Mouse (Mus musculus) midbrain, embryonic 14.5 days (tissue): ENCODE results near the gene Muc4. TPM values are rescaled to one million over a fixed set of nuclear protein-coding genes. Genes with fewer than 3 reads are reported as not detected.
A peak's percentile ranks its signal among the peaks of the same experiment; 100 is the strongest.

Experiments used
- ATAC-seq: fragments of 200-750 bp; cut with Nextera tagmentation; 2 replicates; pipeline ENCODE4 v1.8.0; 2017; ENCODE audit warnings: moderate number of reproducible peaks, moderate library complexity; ENCODE audit not compliant: low FRiP score, low TSS enrichment
- DNase-seq: peaks from one replicate; pipeline ENCODE4 v3.0.0-alpha.2; 2015
- H3K27ac ChIP-seq: fragments of 300-500 bp; sonication (generic); replicated peaks from 2 replicates; pipeline ENCODE4 v1.5.1; 2014; ENCODE audit warnings: mild to moderate bottlenecking, low read depth, low read length, moderate library complexity
- H3K27me3 ChIP-seq: fragments of 300-500 bp; sonication (generic); 2 replicates; pipeline ENCODE4 v1.6.1; 2014; ENCODE audit warnings: low read length, control low read depth, mixed read lengths; ENCODE audit not compliant: control insufficient read depth, insufficient read depth
- H3K36me3 ChIP-seq: fragments of 300-500 bp; sonication (generic); 2 replicates; pipeline ENCODE4 v1.6.1; 2014; ENCODE audit warnings: low read length, control low read depth; ENCODE audit not compliant: control insufficient read depth, insufficient read depth
- H3K4me1 ChIP-seq: fragments of 300-500 bp; sonication (generic); 2 replicates; pipeline ENCODE4 v1.6.1; 2014; ENCODE audit warnings: mild to moderate bottlenecking, antibody characterized with exemption, low read length, control low read depth; ENCODE audit not compliant: control insufficient read depth, insufficient read depth
- H3K4me2 ChIP-seq: fragments of 300-500 bp; sonication (generic); 2 replicates; pipeline ENCODE4 v1.6.1; 2014; ENCODE audit warnings: mild to moderate bottlenecking, low read length, moderate library complexity
- H3K4me3 ChIP-seq: fragments of 300-500 bp; sonication (generic); replicated peaks from 2 replicates; pipeline ENCODE4 v1.5.1; 2014; ENCODE audit warnings: low read depth, low read length
- H3K9ac ChIP-seq: fragments of 300-500 bp; sonication (generic); replicated peaks from 2 replicates; pipeline ENCODE4 v1.6.1; 2014; ENCODE audit warnings: mild to moderate bottlenecking, low read length, moderate library complexity
- H3K9me3 ChIP-seq: fragments of 300-500 bp; sonication (generic); 2 replicates; pipeline ENCODE4 v1.6.1; 2016; ENCODE audit warnings: low read length, control low read depth, mixed read lengths; ENCODE audit not compliant: control insufficient read depth
- WGBS: fragments of 180-500 bp; shearing (Covaris S2); extraction: QIAGEN DNeasy Blood & Tissue Kit; methylation state at CpG from one replicate; pipeline ENCODE4 v1.1.7; 2014; 5-methylcytosine and 5-hydroxymethylcytosine counted together
- polyA plus RNA-seq: library from polyadenylated mRNA; unstranded; fragments of >200 nt; fragmentation: Nextera tagmentation; extraction: Ambion mirVana; gene quantifications from 2 replicates; pipeline ENCODE4 v1.2.1, GENCODE M21; 2014

Gene Muc4
- polyA plus RNA-seq, 1 experiment from 2014 or later: 0.16 TPM

GRCm38 (mm10) chr16:32715364-32715763 lies 20.3 kb upstream of the Muc4 start:
- ATAC-seq (no peak), DNase-seq (peak; percentile 55)
- Histone ChIP-seq H3K4me3 (no peak overlapping the region), H3K9me3 (no peaks in the 10 kb centered on the region), H3K27ac (no peak overlapping the region), H3K27me3 (no peaks in the 10 kb centered on the region), H3K4me1 (no peaks in the 10 kb centered on the region), H3K9ac (no peak overlapping the region), H3K4me2 (no peak overlapping the region), H3K36me3 (no peaks in the 10 kb centered on the region)
- 27% methylated on average over 13 of the region's 13 CpGs for WGBS

GRCm38 (mm10) chr16:32723163-32723562 lies 12.5 kb upstream of the Muc4 start:
- Histone ChIP-seq H3K27ac (no peak overlapping the region), H3K4me1 (no peaks in the 10 kb centered on the region), H3K36me3 (no peaks in the 10 kb centered on the region), H3K4me2 (no peak overlapping the region), H3K9ac (no peak overlapping the region), H3K9me3 (no peaks in the 10 kb centered on the region), H3K4me3 (no peak overlapping the region), H3K27me3 (no peaks in the 10 kb centered on the region)
- DNase-seq (no peak), ATAC-seq (no peak)
- WGBS: 92% methylated on average over 7 of the region's 7 CpGs

GRCm38 (mm10) chr16:32723767-32724166 lies 11.9 kb upstream of the Muc4 start:
- H3K4me3 ChIP-seq: no peak overlapping the region
- no peak overlapping the region for H3K9ac ChIP-seq
- H3K4me2 ChIP-seq: no peak overlapping the region
- DNase-seq (no peak), ATAC-seq (no peak)
- H3K36me3 ChIP-seq: no peaks in the 10 kb centered on the region
- WGBS: 80% methylated on average over 4 of the region's 4 CpGs
- H3K4me1 ChIP-seq: no peaks in the 10 kb centered on the region
- H3K27me3 ChIP-seq: no peaks in the 10 kb centered on the region
- H3K9me3 ChIP-seq: no peaks in the 10 kb centered on the region
- H3K27ac ChIP-seq: no peak overlapping the region

GRCm38 (mm10) chr16:32724259-32724658 lies 11.4 kb upstream of the Muc4 start:
- WGBS: 81% methylated on average over 2 of the region's 2 CpGs
- Histone ChIP-seq H3K4me2 (no peak overlapping the region), H3K27me3 (no peaks in the 10 kb centered on the region), H3K36me3 (no peaks in the 10 kb centered on the region), H3K9me3 (no peaks in the 10 kb centered on the region), H3K4me1 (no peaks in the 10 kb centered on the region), H3K27ac (no peak overlapping the region), H3K4me3 (no peak overlapping the region), H3K9ac (no peak overlapping the region)
- DNase-seq (no peak), ATAC-seq (no peak)

- DNase-seq: no peak
Measured at GRCm38 (mm10) chr16:32726501-32726900, 9.2 kb upstream of the Muc4 start.

GRCm38 (mm10) chr16:32728240-32728639 lies 7.4 kb upstream of the Muc4 start:
- H3K36me3 ChIP-seq: no peaks in the 10 kb centered on the region
- no peak overlapping the region for H3K9ac ChIP-seq
- no peak overlapping the region for H3K4me3 ChIP-seq
- DNase-seq (no peak), ATAC-seq (no peak)
- H3K27ac ChIP-seq: no peak overlapping the region
- H3K4me1 ChIP-seq: no peaks in the 10 kb centered on the region
- no peaks in the 10 kb centered on the region for H3K9me3 ChIP-seq
- H3K27me3 ChIP-seq: no peaks in the 10 kb centered on the region
- H3K4me2 ChIP-seq: no peak overlapping the region

More at GRCm38 (mm10) chr16:32726501-32726900, 9.2 kb upstream of the Muc4 start:
- no peak for ATAC-seq
- no peak overlapping the region for H3K4me3 ChIP-seq
- H3K4me1 ChIP-seq: no peaks in the 10 kb centered on the region
- no peak overlapping the region for H3K4me2 ChIP-seq
- no peaks in the 10 kb centered on the region for H3K27me3 ChIP-seq
- H3K9ac ChIP-seq: no peak overlapping the region
- H3K36me3 ChIP-seq: no peaks in the 10 kb centered on the region
- H3K9me3 ChIP-seq: no peaks in the 10 kb centered on the region
- no peak overlapping the region for H3K27ac ChIP-seq

GRCm38 (mm10) chr16:32728730-32729129 lies 7.0 kb upstream of the Muc4 start:
- ATAC-seq: no peak
- H3K27ac ChIP-seq: no peak overlapping the region
- no peak overlapping the region for H3K9ac ChIP-seq
- H3K4me1 ChIP-seq: no peaks in the 10 kb centered on the region
- H3K27me3 ChIP-seq: no peaks in the 10 kb centered on the region
- DNase-seq: no peak
- H3K4me3 ChIP-seq: no peak overlapping the region
- no peaks in the 10 kb centered on the region for H3K9me3 ChIP-seq
- 77% methylated on average over 1 of the region's 1 CpGs for WGBS
- no peaks in the 10 kb centered on the region for H3K36me3 ChIP-seq
- H3K4me2 ChIP-seq: no peak overlapping the region

- H3K36me3 ChIP-seq: no peaks in the 10 kb centered on the region
- no peaks in the 10 kb centered on the region for H3K4me1 ChIP-seq
- no peaks in the 10 kb centered on the region for H3K27me3 ChIP-seq
- H3K4me3 ChIP-seq: no peak overlapping the region
- WGBS: 90% methylated on average over 3 of the region's 3 CpGs
- no peak overlapping the region for H3K9ac ChIP-seq
- H3K4me2 ChIP-seq: no peak overlapping the region
- ATAC-seq (no peak), DNase-seq (no peak)
- no peak overlapping the region for H3K27ac ChIP-seq
- H3K9me3 ChIP-seq: no peaks in the 10 kb centered on the region
Measured at GRCm38 (mm10) chr16:32733213-32733612, 2.5 kb upstream of the Muc4 start.

GRCm38 (mm10) chr16:32736022-32736421 lies 336 bp downstream of the Muc4 start:
- Histone ChIP-seq H3K4me1 (0 out of 2 replicates have a peak, but pooled peaks cover 3% of the 10 kb centered on the region), H3K9ac (no peak overlapping the region), H3K4me2 (no peak overlapping the region), H3K27me3 (no peaks in the 10 kb centered on the region), H3K9me3 (no peaks in the 10 kb centered on the region), H3K36me3 (no peaks in the 10 kb centered on the region), H3K27ac (no peak overlapping the region), H3K4me3 (no peak overlapping the region)
- WGBS: 47% methylated on average over 3 of the region's 3 CpGs
- no peak for DNase-seq
- ATAC-seq: no peak
